Mouse (Mus musculus) yolk sac, embryonic 10.5 days (tissue): Measurements from ENCODE around the gene Slc38a6.

Source experiments
- DNase-seq: peaks from one replicate; pipeline ENCODE4 v3.0.0-alpha.2; 2017; ENCODE audit warnings: low spot score

Slc38a6 gene

GRCm38 (mm10) chr12:73393018-73393417 lies 106.4 kb downstream of the Slc38a6 start:
- no peak for DNase-seq

DNA sequence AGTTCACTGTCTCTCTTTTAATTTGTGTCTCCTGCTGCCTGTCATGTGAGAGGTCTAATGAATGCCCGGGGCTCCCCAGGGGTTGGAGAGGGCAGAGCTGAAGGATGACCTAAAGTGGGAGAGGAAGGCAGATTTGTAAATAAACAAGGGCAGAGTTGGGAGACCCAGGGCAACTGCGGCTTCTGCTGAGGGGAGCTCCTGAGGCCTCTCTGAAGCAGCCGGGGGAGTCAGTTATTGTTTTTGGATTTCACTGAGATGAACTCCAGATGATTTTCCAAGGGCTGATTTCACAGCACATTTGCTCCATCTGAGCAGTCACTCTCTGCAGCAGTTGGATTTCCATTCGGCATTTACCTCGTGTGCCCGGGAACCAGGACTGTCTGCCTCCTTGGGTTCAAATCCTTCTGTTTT lies 107.3 kb downstream of the Slc38a6 start:
- no peak for DNase-seq

- no peak for DNase-seq
These were observed 108.0 kb downstream of the Slc38a6 start for GRCm38 (mm10) chr12:73394571-73394970.

DNA sequence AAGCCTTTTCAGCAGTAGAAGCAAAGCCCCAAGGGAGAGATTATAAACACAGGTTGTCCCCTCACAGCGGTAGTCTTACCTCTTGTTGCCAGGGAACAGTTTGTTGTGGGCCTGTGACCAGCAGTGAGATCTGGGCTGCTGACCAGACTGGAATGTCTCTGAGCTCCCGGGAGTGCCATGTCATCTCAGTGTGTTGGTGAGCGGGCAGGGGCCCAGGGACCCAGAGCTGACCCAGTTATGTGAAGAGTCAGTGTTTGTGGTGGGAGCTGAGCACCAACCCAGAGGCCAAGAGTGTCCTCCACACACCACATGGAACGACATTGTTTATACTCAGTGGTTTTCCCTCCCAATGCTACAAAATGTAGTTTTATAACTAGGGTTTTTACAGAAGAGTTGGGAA lies 112.8 kb downstream of the Slc38a6 start:
- no peak for DNase-seq

- no peak for DNase-seq
These were observed 114.0 kb downstream of the Slc38a6 start for GRCm38 (mm10) chr12:73400481-73401025.

- no peak for DNase-seq
These were observed 115.0 kb downstream of the Slc38a6 start for GRCm38 (mm10) chr12:73401520-73402130.

GRCm38 (mm10) chr12:73402137-73402712 lies 115.6 kb downstream of the Slc38a6 start:
- DNase-seq = no peak

DNA sequence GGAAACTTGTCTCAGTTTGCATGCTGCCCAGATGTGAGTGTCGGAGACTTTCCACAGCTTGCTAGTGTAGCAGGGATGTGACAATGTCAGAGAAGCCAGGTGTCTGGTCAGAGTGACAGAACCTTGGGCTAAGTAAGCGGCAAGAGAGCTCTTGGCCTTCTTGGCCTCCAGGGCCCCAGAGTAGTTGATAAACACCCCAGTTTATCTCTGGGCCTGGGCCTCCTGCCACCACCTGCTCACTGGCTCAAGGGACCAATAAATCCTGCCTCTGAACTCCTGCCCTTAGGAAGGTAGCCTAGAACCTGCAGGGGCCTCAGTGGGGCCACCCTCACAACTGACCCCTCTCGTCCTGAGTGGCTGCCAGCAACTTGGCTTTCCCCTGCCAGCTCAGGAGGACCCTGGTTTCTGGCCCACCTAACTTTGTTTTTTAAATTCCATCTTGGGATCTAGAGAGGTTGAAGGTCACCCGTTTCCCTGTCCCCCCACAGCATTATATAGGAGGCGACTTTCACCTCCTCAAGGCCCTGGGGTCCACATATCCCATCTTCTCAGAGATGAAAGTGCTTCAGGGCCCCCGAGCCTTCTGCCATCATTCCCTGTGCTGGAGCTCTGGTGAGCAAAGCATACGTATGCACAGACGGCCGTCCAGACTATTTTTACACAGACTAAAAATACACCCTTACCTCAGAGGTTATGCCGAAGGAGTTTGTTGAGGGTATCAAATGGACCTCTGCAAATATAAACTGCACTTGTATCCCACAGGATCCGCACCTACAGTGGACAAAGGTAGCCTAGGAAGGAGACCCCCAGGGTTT lies 116.5 kb downstream of the Slc38a6 start:
- DNase-seq = no peak
